Mouse (Mus musculus) kidney, adult 2 months (tissue): ENCODE measurements at regions not wholly inside any gene's neighbourhood (a gene's known extent, or its start where the extent isn't known, plus 50 kb on each side); places are given as distances from the start of the nearest gene placed in this dataset.

Source experiments
- DNase-seq: peaks from one replicate; pipeline ENCODE4 v3.0.0; 2021
- H3K27ac ChIP-seq: fragments of 200-500 bp; 2 replicates; pipeline ENCODE4 v1.5.1; 2012; ENCODE audit warnings: low read depth, low read length, control low read depth, inconsistent platforms; ENCODE audit not compliant: insufficient read depth
- H3K27me3 ChIP-seq: fragments of 200-500 bp; replicated peaks from 2 replicates; pipeline ENCODE4 v1.6.1; 2012; ENCODE audit warnings: mild to moderate bottlenecking, moderate library complexity, low read length, inconsistent platforms; ENCODE audit not compliant: control insufficient read depth, insufficient read depth
- H3K36me3 ChIP-seq: fragments of 200-500 bp; 2 replicates; pipeline ENCODE4 v1.6.1; 2012; ENCODE audit warnings: mild to moderate bottlenecking, moderate library complexity, low read length, inconsistent platforms; ENCODE audit not compliant: control insufficient read depth, insufficient read depth
- H3K4me1 ChIP-seq: fragments of 200-500 bp; 2 replicates; pipeline ENCODE4 v1.6.1; 2011; ENCODE audit warnings: low read length; ENCODE audit not compliant: control insufficient read depth, insufficient read depth
- H3K4me3 ChIP-seq: fragments of 200-500 bp; 2 replicates; pipeline ENCODE4 v1.5.1; 2011; ENCODE audit warnings: mild to moderate bottlenecking, low read depth, low read length, control low read depth; ENCODE audit not compliant: insufficient read depth
- CTCF ChIP-seq: fragments of 200-500 bp; conservative IDR thresholded peaks from 2 replicates; pipeline ENCODE4 v1.5.1; 2011; ENCODE audit warnings: low read depth, mild to moderate bottlenecking, control low read depth, low read length, moderate library complexity, mixed read lengths; ENCODE audit not compliant: insufficient read depth, insufficient read length
- POLR2A ChIP-seq: fragments of 200-500 bp; IDR thresholded peaks from one replicate; pipeline ENCODE4 v1.6.1; 2011; ENCODE audit warnings: low read depth, low read length, control low read depth
- WGBS: fragments of 180-500 bp; shearing (Covaris S2); methylation state at CpG from one replicate; pipeline ENCODE4 v1.1.7; 2018; 5-methylcytosine and 5-hydroxymethylcytosine counted together

- H3K27me3 ChIP-seq = no peaks in the 10 kb centered on the region
- H3K4me1 ChIP-seq = no peaks in the 10 kb centered on the region
- 62% methylated on average over 1 of the region's 1 CpGs for WGBS
- TF ChIP-seq CTCF = no peak
- no peak for TF ChIP-seq POLR2A
- H3K27ac ChIP-seq = no peak overlapping the region
- no peak overlapping the region for H3K4me3 ChIP-seq
- no peak for DNase-seq
- H3K36me3 ChIP-seq = no peaks in the 10 kb centered on the region
Measured at GRCm38 (mm10) chr4:28440161-28440560, 372.8 kb upstream of the Epha7 start.

GRCm38 (mm10) chr4:28453111-28453510 is 359.8 kb upstream of the Epha7 start:
- Histone ChIP-seq H3K27me3 (no peaks in the 10 kb centered on the region), H3K4me3 (no peak overlapping the region), H3K4me1 (no peaks in the 10 kb centered on the region), H3K27ac (no peak overlapping the region), H3K36me3 (no peaks in the 10 kb centered on the region)
- no peak for DNase-seq
- TF ChIP-seq CTCF (no peak), POLR2A (no peak)
- WGBS = 65% methylated on average over 1 of the region's 1 CpGs

- no peak for DNase-seq
- no peaks in the 10 kb centered on the region for H3K4me1 ChIP-seq
- no peak overlapping the region for H3K27ac ChIP-seq
- no peaks in the 10 kb centered on the region for H3K27me3 ChIP-seq
- no peak for TF ChIP-seq CTCF
- TF ChIP-seq POLR2A = no peak
- H3K4me3 ChIP-seq = no peak overlapping the region
- 44% methylated on average over 2 of the region's 2 CpGs for WGBS
- no peaks in the 10 kb centered on the region for H3K36me3 ChIP-seq
Measured at GRCm38 (mm10) chr4:28456312-28456711, 356.6 kb upstream of the Epha7 start.
